Mouse (Mus musculus) right cerebral cortex, postnatal 4 days (tissue): ENCODE data around the gene A530084C06Rik.

Source experiments
- DNase-seq: peaks from one replicate; pipeline ENCODE4 v3.0.0-alpha.2; 2022

A530084C06Rik gene

GRCm38 (mm10) chr13:31534726-31535125 is 24.4 kb downstream of the A530084C06Rik start:
- DNase-seq, result no peak

- DNase-seq, result no peak
Measured at GRCm38 (mm10) chr13:31531651-31532061, 27.5 kb downstream of the A530084C06Rik start.

GRCm38 (mm10) chr13:31531186-31531585 is 27.9 kb downstream of the A530084C06Rik start:
- DNase-seq, result no peak

GRCm38 (mm10) chr13:31524976-31525375 is 34.2 kb downstream of the A530084C06Rik start:
- DNase-seq, result no peak

- no peak for DNase-seq
Measured at GRCm38 (mm10) chr13:31518971-31519370, 40.2 kb downstream of the A530084C06Rik start.

GRCm38 (mm10) chr13:31518411-31518886 is 40.7 kb downstream of the A530084C06Rik start:
- DNase-seq, result peak; percentile 9

GRCm38 (mm10) chr13:31515261-31515660 is 43.9 kb downstream of the A530084C06Rik start:
- no peak for DNase-seq

- DNase-seq, result no peak
Measured at GRCm38 (mm10) chr13:31506494-31507167, 52.5 kb downstream of the A530084C06Rik start.
